11 mouse cellular contexts compared by ENCODE assay signal in the genomic region with DNA sequence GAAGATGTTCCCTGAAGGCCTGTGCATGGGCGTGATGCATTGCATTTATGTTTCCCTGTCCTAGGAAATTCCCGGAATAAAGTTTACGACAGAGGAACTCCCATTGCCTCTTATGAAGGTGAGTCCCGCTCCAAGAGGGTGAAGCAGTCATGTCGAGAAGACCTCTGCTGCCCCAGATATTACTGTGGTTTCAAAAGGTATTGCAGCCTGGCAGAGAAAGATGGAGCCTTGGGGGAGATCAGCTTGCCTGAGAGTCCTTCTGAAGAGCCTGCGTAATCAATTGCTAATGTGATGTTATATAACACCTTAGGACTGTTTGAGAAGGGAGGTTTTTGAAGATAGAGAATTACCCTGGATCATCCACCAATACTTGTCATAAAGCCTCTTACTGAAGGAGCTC.
DNase-seq lines count a peak whose midpoint lies in the region; ATAC-seq and TF ChIP-seq lines count a peak whose summit lies in the region.
"Had no signal": no experiment of that assay in that cellular context is flagged by ENCODE, and none has a peak within 500 bp of the region (broad histone marks: within the 10 kb centered on the region; RNA-seq: fewer than 3 reads in every experiment).

No protein-coding gene starts in this region.

- peak; percentile 44 for TF ChIP-seq CTCF in heart, postnatal 0 days (IDR thresholded peaks at IDR 0.05; ENCODE audit: low read depth)

- H3K4me3 ChIP-seq in heart, postnatal 0 days (ENCODE audit: low read depth, low read length) = no peak overlapping the region
- no peak overlapping the region for H3K4me3 ChIP-seq in heart, embryonic 12.5 days
- H3K4me3 ChIP-seq: stomach, embryonic 15.5 days had no signal

- TF ChIP-seq EP300 in heart, postnatal 0 days (IDR thresholded peaks at IDR 0.05; ENCODE audit: low read depth) = no peak

- no peaks in the 10 kb centered on the region for H3K4me1 ChIP-seq in heart, postnatal 0 days (ENCODE audit: control insufficient read depth, insufficient read depth)
- 0 out of 2 replicates have a peak, but pooled peaks cover 8% of the 10 kb centered on the region for H3K4me1 ChIP-seq in heart, embryonic 12.5 days (replicated peaks)
- H3K4me1 ChIP-seq: stomach, embryonic 15.5 days had no signal

- no peaks in the 10 kb centered on the region for H3K36me3 ChIP-seq in heart, postnatal 0 days (replicated peaks; ENCODE audit: control insufficient read depth, insufficient read depth, low read length)
- H3K36me3 ChIP-seq in heart, embryonic 12.5 days = no peaks in the 10 kb centered on the region
- H3K36me3 ChIP-seq: stomach, embryonic 15.5 days had no signal

- no peak overlapping the region for H3K4me2 ChIP-seq in heart, postnatal 0 days (ENCODE audit: low read depth, low read length)
- H3K4me2 ChIP-seq in heart, embryonic 12.5 days = no peak overlapping the region
- H3K4me2 ChIP-seq: stomach, embryonic 15.5 days had no signal

- H3K27me3 ChIP-seq in heart, postnatal 0 days (ENCODE audit: control insufficient read depth, insufficient read depth, low read length) = no peaks in the 10 kb centered on the region
- no peaks in the 10 kb centered on the region for H3K27me3 ChIP-seq in heart, embryonic 12.5 days (replicated peaks)
- H3K27me3 ChIP-seq: stomach, embryonic 15.5 days had no signal

- no peak overlapping the region for H3K9ac ChIP-seq in heart, postnatal 0 days (replicated peaks; ENCODE audit: low read depth, low read length)
- no peak overlapping the region for H3K9ac ChIP-seq in heart, embryonic 12.5 days
- H3K9ac ChIP-seq: stomach, embryonic 15.5 days had no signal

- no peak for DNase-seq in heart, postnatal 0 days (ENCODE audit: low spot score)
- DNase-seq in thymus, postnatal 0 days (ENCODE audit: low spot score) = peak; percentile 34
- DNase-seq in thymus, postnatal 10 days (ENCODE audit: low spot score in 2 of 2) = no peak
- DNase-seq in embryo, embryonic 10.5 days (ENCODE audit: low spot score) = peak; percentile 46
- no peak for DNase-seq in spleen, adult 18-20 months
- DNase-seq: cerebellum, postnatal 36 days; heart, postnatal 10 days; kidney, postnatal 14 days had no signal

- no peak for ATAC-seq in heart, postnatal 0 days (ENCODE audit: insufficient read depth, low read depth)
- ATAC-seq in heart, embryonic 12.5 days (ENCODE audit: insufficient number of reproducible peaks, low FRiP score) = no peak
- no peak for ATAC-seq in activated CD4-positive, CD25-positive, alpha-beta regulatory T cell, adult 4 months

- WGBS in heart, postnatal 0 days = 70% methylated on average over 6 of the region's 6 CpGs
- WGBS in heart, embryonic 12.5 days = 65% methylated on average over 6 of the region's 6 CpGs

- H3K9me3 ChIP-seq in heart, postnatal 0 days (replicated peaks; ENCODE audit: control insufficient read depth, low read length) = no peaks in the 10 kb centered on the region
- no peaks in the 10 kb centered on the region for H3K9me3 ChIP-seq in heart, embryonic 12.5 days (replicated peaks)
- H3K9me3 ChIP-seq: stomach, embryonic 15.5 days had no signal

- no peak overlapping the region for H3K27ac ChIP-seq in heart, postnatal 0 days (ENCODE audit: low read depth)
- no peak overlapping the region for H3K27ac ChIP-seq in heart, embryonic 12.5 days (ENCODE audit: poor library complexity, severe bottlenecking)
- H3K27ac ChIP-seq: stomach, embryonic 15.5 days had no signal

Comparison
In these comparisons a context has a peak if more than half of its experiments do, and no peak if none do; other contexts are left out.
1. DNase-seq: peak in thymus, postnatal 0 days (single experiment) and embryo, embryonic 10.5 days (single experiment); none in heart, postnatal 0 days (single experiment), thymus, postnatal 10 days (0 of 2) and spleen, adult 18-20 months (0 of 2).